Mouse (Mus musculus) hindbrain, embryonic 10.5 days (tissue): ENCODE measurements around the gene Cd33. TPM values are rescaled to one million over a fixed set of nuclear protein-coding genes. Genes with fewer than 3 reads are reported as not detected.

Source experiments
- DNase-seq: peaks from one replicate; pipeline ENCODE4 v3.0.0-alpha.2; 2017; ENCODE audit warnings: low spot score
- H3K27ac ChIP-seq: fragments of 300-500 bp; sonication (generic); 2 replicates; pipeline ENCODE4 v1.5.1; 2016; ENCODE audit warnings: mild to moderate bottlenecking, moderate library complexity
- H3K27me3 ChIP-seq: fragments of 300-500 bp; sonication (generic); 2 replicates; pipeline ENCODE4 v1.6.1; 2016; ENCODE audit warnings: mild to moderate bottlenecking; ENCODE audit not compliant: poor library complexity, insufficient read depth, severe bottlenecking
- H3K36me3 ChIP-seq: fragments of 300-500 bp; sonication (generic); 2 replicates; pipeline ENCODE4 v1.6.1; 2016; ENCODE audit warnings: mild to moderate bottlenecking, moderate library complexity
- H3K4me1 ChIP-seq: fragments of 300-500 bp; sonication (generic); replicated peaks from 2 replicates; pipeline ENCODE4 v1.6.1; 2016; ENCODE audit warnings: mild to moderate bottlenecking
- H3K4me3 ChIP-seq: fragments of 300-500 bp; sonication (generic); 2 replicates; pipeline ENCODE4 v1.5.1; 2016; ENCODE audit warnings: mild to moderate bottlenecking, moderate library complexity
- H3K9me3 ChIP-seq: fragments of 300-500 bp; sonication (generic); 2 replicates; pipeline ENCODE4 v1.6.1; 2016; ENCODE audit warnings: mild to moderate bottlenecking, moderate library complexity
- whole genome bisulfite sequencing: fragments of 180-500 bp; shearing (Covaris S2); methylation state at CpG from one replicate; pipeline ENCODE4 v1.1.7; 2016; 5-methylcytosine and 5-hydroxymethylcytosine counted together
- polyA plus RNA-seq: library from polyadenylated mRNA; unstranded; fragments of >200 nt; fragmentation: Nextera tagmentation; extraction: Ambion mirVana; gene quantifications from 2 replicates; pipeline ENCODE4 v1.2.1, GENCODE M21; 2016

Gene Cd33
- polyA plus RNA-seq, 1 experiment from 2014 or later = 0.61 TPM

DNA sequence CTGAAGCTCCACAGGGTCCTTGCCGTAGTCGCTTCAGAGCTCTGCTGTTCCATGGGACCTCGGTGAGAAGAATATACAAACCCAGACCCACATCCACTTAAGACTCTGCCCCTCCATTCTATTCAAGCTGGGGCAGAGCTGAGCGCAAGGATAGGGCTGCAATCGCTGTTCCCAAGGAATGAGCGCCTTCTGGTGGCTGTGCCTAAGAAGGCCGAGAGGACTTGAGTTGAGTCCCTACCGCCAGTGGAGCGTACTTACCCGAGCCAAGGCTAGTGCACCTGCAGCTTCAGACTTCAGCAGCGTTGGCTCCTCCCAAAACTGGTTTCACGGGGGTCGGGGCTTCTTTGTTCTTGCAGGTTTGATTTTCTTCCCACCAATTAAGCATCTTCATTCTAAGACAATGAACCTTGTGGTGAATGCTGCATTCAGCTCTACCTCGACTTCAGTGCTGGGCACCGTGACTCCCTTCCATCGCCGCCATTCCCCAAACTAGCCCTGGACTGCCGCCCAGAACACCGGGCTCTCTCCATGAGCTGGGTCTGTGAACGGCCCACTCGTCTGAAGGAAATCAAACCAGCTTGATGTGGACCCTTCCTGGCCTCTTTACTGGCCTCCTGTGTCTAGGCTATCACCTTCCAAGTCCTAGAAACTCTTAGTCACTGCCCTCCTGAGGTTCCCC lies 48.7 kb downstream of the Cd33 start:
- peaks cover 4% of the 10 kb centered on the region; the same call in 1 of the 2 replicates for H3K4me1 ChIP-seq
- peaks cover 10% of the 10 kb centered on the region; the same call in 1 of the 2 replicates for H3K27me3 ChIP-seq
- H3K4me3 ChIP-seq = no peak overlapping the region
- H3K36me3 ChIP-seq = no peaks in the 10 kb centered on the region
- WGBS = 13% methylated on average over 21 of the region's 21 CpGs
- DNase-seq = peak; percentile 45
- no peak overlapping the region for H3K27ac ChIP-seq
- H3K9me3 ChIP-seq = peaks cover 12% of the 10 kb centered on the region; the same call in 1 of the 2 replicates

DNA sequence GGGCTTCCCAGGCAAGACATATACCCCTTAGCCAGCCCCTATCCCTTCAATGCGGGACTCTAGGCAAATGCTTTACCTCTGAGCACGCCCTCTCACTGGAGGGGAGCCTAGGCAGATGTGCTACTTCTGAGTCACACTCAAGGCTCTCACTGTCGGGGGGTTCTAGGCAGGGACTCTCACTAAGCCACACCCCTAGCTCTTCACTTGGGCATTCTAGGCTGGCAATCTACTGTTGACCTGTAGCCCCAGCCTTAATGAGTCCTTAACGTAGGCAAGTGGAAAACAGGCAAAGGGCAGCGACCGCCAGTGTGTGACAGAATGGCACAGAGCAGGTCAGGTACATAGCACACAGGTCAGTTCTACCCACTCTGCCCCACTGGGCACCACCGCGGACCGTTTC lies 53.4 kb downstream of the Cd33 start:
- WGBS = 68% methylated on average over 9 of the region's 9 CpGs
- Histone ChIP-seq H3K36me3 (no peaks in the 10 kb centered on the region), H3K4me3 (0 out of 2 replicates have a peak overlapping the region, but pooled peaks have one; percentile 76), H3K4me1 (peaks cover 24% of the 10 kb centered on the region), H3K9me3 (no peaks in the 10 kb centered on the region), H3K27ac (no peak overlapping the region), H3K27me3 (peaks cover 18% of the 10 kb centered on the region; the same call in 1 of the 2 replicates)
- no peak for DNase-seq

DNA sequence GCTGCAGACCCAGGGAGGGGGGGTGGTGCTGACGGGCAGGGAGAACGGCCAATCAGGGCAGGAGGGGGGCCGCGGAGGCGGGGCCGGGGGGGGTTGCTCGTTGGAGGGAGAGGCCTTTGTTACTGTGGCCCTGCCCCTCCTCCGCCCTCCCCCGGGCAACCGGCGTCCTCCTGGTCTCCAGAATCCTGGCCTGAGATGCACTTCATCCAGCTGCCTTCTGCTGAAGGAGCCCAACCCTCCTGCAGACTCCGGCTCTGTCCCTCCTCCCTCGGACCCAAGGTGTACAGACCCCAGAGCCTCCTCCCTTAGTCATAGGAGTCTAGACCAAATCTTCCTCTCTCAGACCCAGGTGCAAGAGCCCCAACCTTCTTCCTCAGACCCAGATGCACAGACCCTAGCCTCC lies 54.0 kb downstream of the Cd33 start:
- Histone ChIP-seq H3K4me1 (peaks cover 24% of the 10 kb centered on the region), H3K27me3 (peaks cover 13% of the 10 kb centered on the region; the same call in 1 of the 2 replicates), H3K36me3 (no peaks in the 10 kb centered on the region), H3K9me3 (no peaks in the 10 kb centered on the region), H3K27ac (peak overlapping the region; percentile 93), H3K4me3 (peak overlapping the region; percentile 76)
- under 1% methylated on average over 12 of the region's 13 CpGs for WGBS
- DNase-seq = peak; percentile 86

DNA sequence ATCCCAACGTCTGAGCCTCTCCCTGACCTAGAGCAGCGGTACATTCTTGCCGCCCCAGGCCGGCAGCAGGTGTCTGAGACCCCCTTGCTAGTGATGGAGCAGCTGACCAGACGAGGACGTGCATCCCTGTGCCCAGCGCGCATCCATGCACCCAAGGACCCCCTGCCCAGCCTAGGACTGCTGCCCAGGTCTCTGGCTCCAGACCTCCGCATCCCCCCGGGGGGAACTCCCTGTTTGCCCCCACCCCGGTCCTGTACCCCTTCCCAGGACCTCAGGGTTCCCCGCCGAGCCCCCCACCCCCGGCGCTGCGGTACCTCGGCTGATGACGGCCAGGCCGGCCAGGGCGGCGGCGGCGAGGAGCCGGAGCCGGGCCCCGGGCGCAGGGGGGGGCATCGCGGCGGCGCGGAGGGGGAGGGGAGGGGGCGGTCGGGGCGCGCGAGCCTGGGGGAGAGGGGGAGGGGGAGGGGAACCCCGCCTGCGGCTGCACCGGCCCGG lies 54.5 kb downstream of the Cd33 start, which contains the start of gene Iglon5:
Gene Iglon5 (minus strand): TSS at position 445 of the 495 bp plus-strand sequence.
- H3K27ac ChIP-seq = peak within 1 kb of the TSS; percentile 93
- peak; percentile 43 for DNase-seq
- no peaks in the 10 kb centered on the region for H3K36me3 ChIP-seq
- H3K27me3 ChIP-seq = peaks cover 13% of the 10 kb centered on the region; the same call in 1 of the 2 replicates
- 1% methylated on average over 22 of the region's 41 CpGs for WGBS
- peaks cover 24% of the 10 kb centered on the region for H3K4me1 ChIP-seq
- H3K9me3 ChIP-seq = no peaks in the 10 kb centered on the region
- H3K4me3 ChIP-seq = peak within 1 kb of the TSS; percentile 76

DNA sequence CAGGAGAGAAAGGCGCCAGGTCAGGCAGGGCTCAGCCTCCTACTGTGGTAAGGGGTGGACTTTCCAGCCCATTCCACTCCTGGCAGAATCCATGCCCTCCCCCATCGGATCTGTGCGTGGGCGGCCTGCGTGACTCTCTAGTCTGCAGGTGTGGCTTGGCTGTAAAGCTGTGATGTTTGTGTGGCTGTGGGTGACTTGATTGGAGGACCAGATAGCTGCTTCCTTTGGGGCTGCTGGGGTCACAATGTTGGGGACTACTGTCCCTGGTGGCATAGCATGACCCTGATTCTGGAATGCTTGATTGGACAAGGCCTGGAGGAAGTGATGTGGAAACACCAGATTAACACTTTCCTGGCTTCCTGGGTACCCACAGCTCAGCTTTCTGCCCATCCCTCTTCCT lies 55.6 kb downstream of the Cd33 start:
- Histone ChIP-seq H3K36me3 (no peaks in the 10 kb centered on the region), H3K4me3 (peak overlapping the region; percentile 76; the same call in 1 of the 2 replicates), H3K4me1 (peaks cover 24% of the 10 kb centered on the region), H3K27me3 (peaks cover 13% of the 10 kb centered on the region; the same call in 1 of the 2 replicates), H3K27ac (no peak overlapping the region), H3K9me3 (no peaks in the 10 kb centered on the region)
- WGBS = 48% methylated on average over 5 of the region's 5 CpGs
- no peak for DNase-seq

DNA sequence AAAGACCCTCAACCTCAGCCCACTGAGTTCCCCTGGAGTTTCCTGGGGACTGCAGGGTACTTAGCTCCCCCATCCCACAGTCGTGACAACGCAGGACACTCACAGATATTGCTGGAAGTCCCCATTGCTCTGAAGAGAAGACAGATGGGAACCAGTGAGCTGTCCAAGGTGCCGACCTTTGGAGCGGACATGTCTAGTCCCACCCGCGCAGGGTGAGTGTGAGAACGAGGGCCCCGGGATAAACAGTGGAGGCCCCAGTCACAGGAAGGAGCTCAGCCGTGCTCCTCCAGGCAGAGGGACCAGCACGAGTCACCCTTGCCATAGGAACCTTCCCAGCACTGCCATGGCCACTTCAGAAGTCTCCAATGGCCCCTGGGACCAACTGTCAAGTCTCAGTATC lies 61.0 kb downstream of the Cd33 start:
- Histone ChIP-seq H3K36me3 (0 out of 2 replicates have a peak, but pooled peaks cover 5% of the 10 kb centered on the region), H3K27me3 (peaks cover 16% of the 10 kb centered on the region), H3K27ac (no peak overlapping the region), H3K4me3 (no peak overlapping the region), H3K9me3 (no peaks in the 10 kb centered on the region), H3K4me1 (peaks cover 11% of the 10 kb centered on the region)
- WGBS = 16% methylated on average over 10 of the region's 10 CpGs
- no peak for DNase-seq

DNA sequence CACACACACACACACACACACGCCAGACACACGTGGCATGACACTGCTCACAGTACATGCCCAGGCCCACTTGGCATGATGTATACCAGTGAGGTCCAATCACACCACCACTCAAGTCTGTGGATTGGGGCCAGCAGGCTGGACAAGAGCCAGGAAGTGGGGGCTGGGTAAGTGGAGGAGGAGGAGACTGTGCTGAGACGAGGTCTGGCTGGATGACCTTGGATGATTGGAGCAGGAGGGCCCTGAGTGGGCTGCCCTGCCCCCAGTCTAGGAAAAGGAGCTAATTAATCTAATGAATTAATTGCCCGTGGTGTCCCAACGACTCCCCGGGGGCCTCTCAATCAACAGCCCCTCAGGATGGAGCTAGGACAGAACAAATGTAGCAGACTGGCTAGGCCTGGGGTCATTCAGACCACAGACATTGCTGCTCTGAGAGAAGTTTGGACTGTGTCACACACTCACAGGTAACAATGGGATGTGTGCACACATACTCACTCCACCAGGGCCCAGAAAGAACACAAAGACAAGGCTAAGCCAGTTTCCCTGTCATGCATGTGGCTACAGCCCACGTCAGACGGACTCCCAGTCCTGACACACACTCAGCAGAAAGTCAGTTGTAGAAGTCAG lies 62.0 kb downstream of the Cd33 start:
- no peak overlapping the region for H3K27ac ChIP-seq
- no peaks in the 10 kb centered on the region for H3K9me3 ChIP-seq
- no peak for DNase-seq
- H3K27me3 ChIP-seq = peaks cover 26% of the 10 kb centered on the region
- peaks cover 11% of the 10 kb centered on the region for H3K4me1 ChIP-seq
- 0 out of 2 replicates have a peak, but pooled peaks cover 5% of the 10 kb centered on the region for H3K36me3 ChIP-seq
- 72% methylated on average over 8 of the region's 8 CpGs for WGBS
- no peak overlapping the region for H3K4me3 ChIP-seq

DNA sequence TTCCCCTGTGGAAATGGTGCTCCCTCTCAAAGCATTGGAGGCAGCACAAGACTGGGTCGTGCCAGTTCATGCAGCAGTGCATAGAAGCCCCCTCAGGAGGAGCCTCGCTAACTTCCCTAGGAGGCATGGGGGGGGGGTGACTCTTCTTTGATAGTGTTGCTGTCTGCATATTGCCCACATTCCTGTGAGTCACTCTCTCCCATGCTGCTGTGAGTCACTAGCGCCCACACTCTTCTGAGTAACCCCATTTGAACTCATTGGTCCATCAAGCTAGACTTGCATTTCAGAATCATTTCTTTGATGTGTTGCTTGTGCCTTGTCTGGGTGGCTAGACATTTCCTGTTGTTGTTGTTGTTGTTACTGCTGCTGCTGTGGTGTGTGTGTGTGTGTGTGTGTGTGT lies 63.0 kb downstream of the Cd33 start:
- Histone ChIP-seq H3K4me1 (peaks cover 19% of the 10 kb centered on the region), H3K36me3 (0 out of 2 replicates have a peak, but pooled peaks cover 5% of the 10 kb centered on the region), H3K9me3 (no peaks in the 10 kb centered on the region), H3K4me3 (no peak overlapping the region), H3K27me3 (peaks cover 36% of the 10 kb centered on the region), H3K27ac (no peak overlapping the region)
- WGBS = 68% methylated on average over 3 of the region's 3 CpGs
- DNase-seq = no peak

DNA sequence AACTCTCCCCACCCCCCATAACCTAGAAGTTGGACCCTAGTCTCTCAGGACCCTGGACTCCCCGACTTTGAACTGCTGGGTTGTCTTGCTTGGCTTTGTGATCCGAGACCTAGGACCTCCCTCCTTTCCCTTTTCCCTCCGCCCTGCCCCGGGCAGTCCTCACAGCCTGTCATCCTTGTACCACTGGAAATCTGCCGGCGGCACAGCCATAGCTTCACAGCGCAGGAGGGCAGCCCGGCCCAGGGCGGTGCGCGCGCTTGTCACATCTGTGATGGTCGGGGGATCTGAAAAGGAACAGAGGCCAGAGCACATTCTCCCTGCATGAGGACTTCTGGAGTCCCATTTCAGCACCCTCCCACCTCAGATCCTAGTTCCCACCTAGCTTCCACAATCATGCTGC lies 67.9 kb downstream of the Cd33 start:
- Histone ChIP-seq H3K4me3 (peak overlapping the region; percentile 25), H3K27ac (no peak overlapping the region), H3K9me3 (no peaks in the 10 kb centered on the region), H3K4me1 (peaks cover 21% of the 10 kb centered on the region), H3K36me3 (peaks cover 5% of the 10 kb centered on the region; the same call in 1 of the 2 replicates), H3K27me3 (peaks cover 56% of the 10 kb centered on the region)
- WGBS = 2% methylated on average over 13 of the region's 13 CpGs
- no peak for DNase-seq

DNA sequence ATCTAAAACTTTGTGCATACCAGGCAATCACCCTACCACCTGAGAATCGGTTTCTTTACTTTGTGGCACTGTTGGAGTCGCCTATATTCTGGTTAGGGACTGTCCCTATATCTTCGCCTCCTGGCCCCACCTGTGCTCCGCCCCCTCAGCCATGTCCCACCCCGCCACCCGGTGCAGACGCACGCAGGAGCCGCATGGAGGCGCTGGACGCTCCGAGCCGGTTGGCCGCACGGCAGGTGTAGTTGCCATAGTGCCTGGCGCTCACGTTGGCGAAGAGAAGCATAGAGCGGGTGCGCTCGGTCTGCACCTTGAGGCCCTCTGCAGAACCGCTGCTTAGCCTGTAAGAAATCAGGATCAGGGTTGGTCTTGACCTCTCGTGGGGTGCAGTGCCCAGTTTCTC lies 68.5 kb downstream of the Cd33 start:
- no peaks in the 10 kb centered on the region for H3K9me3 ChIP-seq
- peaks cover 21% of the 10 kb centered on the region for H3K4me1 ChIP-seq
- H3K27me3 ChIP-seq = peaks cover 56% of the 10 kb centered on the region
- no peak overlapping the region for H3K27ac ChIP-seq
- DNase-seq = no peak
- peaks cover 5% of the 10 kb centered on the region; the same call in 1 of the 2 replicates for H3K36me3 ChIP-seq
- no peak overlapping the region for H3K4me3 ChIP-seq
- WGBS = 9% methylated on average over 23 of the region's 23 CpGs
